ENCODE assay signal across 8 mouse cellular contexts in genomic region chr9:120576662-120577013, GRCm38 (mm10). TPM values are rescaled to one million over a fixed set of nuclear protein-coding genes. Genes with fewer than 3 reads are reported as not detected.
DNase-seq lines count a peak whose midpoint lies in the region; ATAC-seq lines count a peak whose summit lies in the region.

No protein-coding gene starts in this region.

- DNase-seq in heart, postnatal 25 days (ENCODE audit: low spot score) = no peak
- DNase-seq in midbrain, embryonic 14.5 days = peak; percentile 33
- DNase-seq in kidney, adult 18-20 months = no peak
- DNase-seq in B cell, adult 2 months = no peak

- peaks cover 44% of the 10 kb centered on the region for H3K36me3 ChIP-seq in heart, embryonic 13.5 days
- peaks cover 34% of the 10 kb centered on the region for H3K36me3 ChIP-seq in hindbrain, embryonic 16.5 days (ENCODE audit: control insufficient read depth, insufficient read depth, low read length)
- peaks cover 34% of the 10 kb centered on the region for H3K36me3 ChIP-seq in midbrain, embryonic 14.5 days (ENCODE audit: control insufficient read depth, insufficient read depth, low read length)

- H3K9ac ChIP-seq in heart, embryonic 13.5 days = peak overlapping the region; percentile 20; the same call in 1 of the 2 replicates
- no peak overlapping the region; the same call in 1 of the 2 replicates for H3K9ac ChIP-seq in hindbrain, embryonic 16.5 days (ENCODE audit: low read depth, low read length)
- no peak overlapping the region for H3K9ac ChIP-seq in midbrain, embryonic 14.5 days (replicated peaks; ENCODE audit: low read length)

- peak overlapping the region; percentile 87 for H3K4me2 ChIP-seq in heart, embryonic 13.5 days
- peak overlapping the region; percentile 92 for H3K4me2 ChIP-seq in hindbrain, embryonic 16.5 days (ENCODE audit: low read length)
- peak overlapping the region; percentile 94 for H3K4me2 ChIP-seq in midbrain, embryonic 14.5 days (ENCODE audit: low read length)

- H3K9me3 ChIP-seq in heart, embryonic 13.5 days = no peaks in the 10 kb centered on the region
- no peaks in the 10 kb centered on the region for H3K9me3 ChIP-seq in hindbrain, embryonic 16.5 days (ENCODE audit: control insufficient read depth, low read length)
- H3K9me3 ChIP-seq in midbrain, embryonic 14.5 days (ENCODE audit: control insufficient read depth, low read length) = no peaks in the 10 kb centered on the region

- peaks cover 31% of the 10 kb centered on the region for H3K4me1 ChIP-seq in heart, embryonic 13.5 days
- H3K4me1 ChIP-seq in hindbrain, embryonic 16.5 days (ENCODE audit: control insufficient read depth, insufficient read depth, low read depth, low read length) = peaks cover 21% of the 10 kb centered on the region
- H3K4me1 ChIP-seq in midbrain, embryonic 14.5 days (ENCODE audit: control insufficient read depth, insufficient read depth, low read length) = peaks cover 10% of the 10 kb centered on the region; the same call in 1 of the 2 replicates

- 4% methylated on average over 4 of the region's 4 CpGs for WGBS in heart, embryonic 13.5 days
- 3% methylated on average over 4 of the region's 4 CpGs for WGBS in hindbrain, embryonic 16.5 days
- under 1% methylated on average over 4 of the region's 4 CpGs for WGBS in midbrain, embryonic 14.5 days

- H3K27ac ChIP-seq in heart, embryonic 13.5 days (replicated peaks) = peak overlapping the region; percentile 28; the same call in 1 of the 2 replicates
- H3K27ac ChIP-seq in hindbrain, embryonic 16.5 days (ENCODE audit: low read depth, low read length) = 0 out of 2 replicates have a peak overlapping the region, but pooled peaks have one; percentile 37
- peak overlapping the region; percentile 2; the same call in 1 of the 2 replicates for H3K27ac ChIP-seq in midbrain, embryonic 14.5 days (replicated peaks; ENCODE audit: low read depth, low read length)

- H3K4me3 ChIP-seq in heart, embryonic 13.5 days = peak overlapping the region; percentile 75
- peak overlapping the region; percentile 78 for H3K4me3 ChIP-seq in hindbrain, embryonic 16.5 days (ENCODE audit: low read length)
- peak overlapping the region; percentile 66 for H3K4me3 ChIP-seq in midbrain, embryonic 14.5 days (replicated peaks; ENCODE audit: low read depth, low read length)

- no peak for ATAC-seq in heart, embryonic 13.5 days (ENCODE audit: extremely low read depth, insufficient number of reproducible peaks, low FRiP score, low TSS enrichment)
- peak; percentile 6 for ATAC-seq in common myeloid progenitor, adult 5-6 weeks (replicated peaks; ENCODE audit: low read depth, poor library complexity, severe bottlenecking)
- peak; percentile 38 for ATAC-seq in hindbrain, embryonic 16.5 days
- no peak; the same call in 1 of the 2 replicates for ATAC-seq in midbrain, embryonic 14.5 days (ENCODE audit: low FRiP score, low TSS enrichment)
- ATAC-seq in activated CD4-positive, CD25-positive, alpha-beta regulatory T cell, adult 4 months = no peak

- intact Hi-C loops in heart, postnatal 25 days (cut with DNase I) = no loop called here

- no peaks in the 10 kb centered on the region for H3K27me3 ChIP-seq in heart, embryonic 13.5 days (replicated peaks)
- no peaks in the 10 kb centered on the region for H3K27me3 ChIP-seq in hindbrain, embryonic 16.5 days (replicated peaks; ENCODE audit: control insufficient read depth, insufficient read depth, low read length)
- H3K27me3 ChIP-seq in midbrain, embryonic 14.5 days (ENCODE audit: control insufficient read depth, insufficient read depth, low read length) = no peaks in the 10 kb centered on the region

RNA-seq across cellular contexts. Expression of gene Rpl14, which starts 5.4 kb away (rescaled TPM):
- 425 and 468 TPM in 2 replicates for polyA plus RNA-seq in heart, embryonic 13.5 days (2015; fragmentation: Nextera tagmentation; extraction: Ambion mirVana)
- total RNA-seq in heart, postnatal 25 days (2021) = 100 to 1,000 TPM; 281 to 288 TPM
- total RNA-seq in common myeloid progenitor, adult 5-6 weeks (2017) = 2,413 and 3,257 TPM in 2 replicates
- polyA plus RNA-seq in hindbrain, embryonic 16.5 days (2015; fragmentation: Nextera tagmentation; extraction: Ambion mirVana) = 360 and 404 TPM in 2 replicates
- polyA plus RNA-seq in midbrain, embryonic 14.5 days (2014; fragmentation: Nextera tagmentation; extraction: Ambion mirVana) = 523 and 525 TPM in 2 replicates
- polyA plus RNA-seq in activated CD4-positive, CD25-positive, alpha-beta regulatory T cell, adult 4 months (2017; shearing (Covaris generic)) = 1,000 to 10,000 TPM; 2,156 to 2,621 TPM

RNA-seq across cellular contexts. Expression of gene Entpd3, which starts 37.0 kb away (rescaled TPM):
- polyA plus RNA-seq in heart, embryonic 13.5 days (2015; fragmentation: Nextera tagmentation; extraction: Ambion mirVana) = 0.40 and 0.55 TPM in 2 replicates
- total RNA-seq in heart, postnatal 25 days (2021) = not detected
- not detected in 2 replicates for total RNA-seq in common myeloid progenitor, adult 5-6 weeks (2017)
- 4.5 and 4.7 TPM in 2 replicates for polyA plus RNA-seq in hindbrain, embryonic 16.5 days (2015; fragmentation: Nextera tagmentation; extraction: Ambion mirVana)
- polyA plus RNA-seq in midbrain, embryonic 14.5 days (2014; fragmentation: Nextera tagmentation; extraction: Ambion mirVana) = 2.5 and 3.1 TPM in 2 replicates
- polyA plus RNA-seq in activated CD4-positive, CD25-positive, alpha-beta regulatory T cell, adult 4 months (2017; shearing (Covaris generic)) = under 1 TPM in 1 of 2 experiments, not detected in 1; 0.12 TPM

Comparison
In these comparisons a context has a peak if more than half of its experiments do, and no peak if none do; other contexts are left out.
1. ATAC-seq: peak in common myeloid progenitor, adult 5-6 weeks (single experiment) and hindbrain, embryonic 16.5 days (single experiment); none in heart, embryonic 13.5 days (single experiment), midbrain, embryonic 14.5 days (single experiment) and activated CD4-positive, CD25-positive, alpha-beta regulatory T cell, adult 4 months (single experiment).
2. Peak in every context shown above with its lines, with median percentiles within 50 percentile points of each other: H3K27ac ChIP-seq, H3K4me2 ChIP-seq and H3K4me3 ChIP-seq.